Mouse (Mus musculus) megakaryocyte, embryonic 14.5 days (primary cell): Measurements from ENCODE around the gene Vwa3b.

Source experiments
- FLI1 ChIP-seq: IDR thresholded peaks from 2 replicates; pipeline ENCODE4 v1.6.1; 2012; ENCODE audit warnings: low read length, inconsistent platforms, mixed read lengths
- GATA1 ChIP-seq: IDR thresholded peaks from 3 replicates; pipeline ENCODE4 v1.6.1; 2012; ENCODE audit warnings: mixed read lengths, low read length, inconsistent platforms, borderline replicate concordance

GRCm38 (mm10) chr1:37124696-37125349 lies 98.4 kb downstream of the Vwa3b start:
- TF ChIP-seq GATA1 (no peak), FLI1 (no peak)
